Comparison of ENCODE assay signal across 8 mouse cellular contexts in the genomic region with DNA sequence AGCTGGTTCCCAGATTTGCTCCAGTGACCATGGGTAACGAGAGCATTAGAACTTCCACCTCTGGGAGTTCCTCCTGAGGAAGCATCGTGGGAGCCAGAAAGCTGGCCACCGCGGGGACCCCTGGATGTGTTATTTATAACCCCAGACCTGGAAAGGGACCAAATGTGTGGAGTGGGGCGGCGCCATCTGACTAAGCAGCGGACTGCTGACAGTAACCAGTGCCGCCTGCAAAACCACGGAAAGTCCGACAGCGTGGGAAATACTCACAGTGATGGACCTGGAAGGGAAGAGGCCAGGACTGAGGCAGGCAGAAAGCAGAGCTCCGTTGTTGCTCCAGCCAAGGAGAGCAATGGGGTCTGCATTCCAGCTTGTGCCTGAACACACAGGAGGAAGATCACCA. TPM values are rescaled to one million over a fixed set of nuclear protein-coding genes. Genes with fewer than 3 reads are reported as not detected.
DNase-seq lines count a peak whose midpoint lies in the region; ATAC-seq lines count a peak whose summit lies in the region.

A gene (minus strand): TSS at position 389 of the 400 bp plus-strand sequence.

- H3K4me2 ChIP-seq in hindbrain, embryonic 16.5 days (ENCODE audit: low read length): peak within 1 kb of the TSS; percentile 10; the same call in 1 of the 2 replicates
- peak within 1 kb of the TSS; percentile 24; the same call in 1 of the 2 replicates for H3K4me2 ChIP-seq in neural tube, embryonic 12.5 days (replicated peaks)

- H3K36me3 ChIP-seq in hindbrain, embryonic 16.5 days (ENCODE audit: control insufficient read depth, insufficient read depth, low read length): no peaks in the 10 kb centered on the region
- H3K36me3 ChIP-seq in neural tube, embryonic 12.5 days: no peaks in the 10 kb centered on the region

- no peaks in the 10 kb centered on the region for H3K27me3 ChIP-seq in hindbrain, embryonic 16.5 days (replicated peaks; ENCODE audit: control insufficient read depth, insufficient read depth, low read length)
- H3K27me3 ChIP-seq in neural tube, embryonic 12.5 days (replicated peaks): no peaks in the 10 kb centered on the region

- no peak within 1 kb of the TSS for H3K4me3 ChIP-seq in hindbrain, embryonic 16.5 days (ENCODE audit: low read length)
- H3K4me3 ChIP-seq in neural tube, embryonic 12.5 days: no peak within 1 kb of the TSS

- peaks cover 11% of the 10 kb centered on the region for H3K4me1 ChIP-seq in hindbrain, embryonic 16.5 days (ENCODE audit: control insufficient read depth, insufficient read depth, low read depth, low read length)
- H3K4me1 ChIP-seq in neural tube, embryonic 12.5 days: peaks cover 16% of the 10 kb centered on the region

- H3K9ac ChIP-seq in hindbrain, embryonic 16.5 days (ENCODE audit: low read depth, low read length): peak within 1 kb of the TSS; percentile 29
- no peak within 1 kb of the TSS for H3K9ac ChIP-seq in neural tube, embryonic 12.5 days

- no peak for ATAC-seq in hindbrain, embryonic 16.5 days
- ATAC-seq in neural tube, embryonic 12.5 days (ENCODE audit: low FRiP score, low read depth): no peak

- H3K27ac ChIP-seq in hindbrain, embryonic 16.5 days (ENCODE audit: low read depth, low read length): no peak within 1 kb of the TSS
- no peak within 1 kb of the TSS; the same call in 1 of the 2 replicates for H3K27ac ChIP-seq in neural tube, embryonic 12.5 days

- peak; percentile 49 to 56 for DNase-seq in cerebellum, postnatal 14 days
- DNase-seq in cerebellum, adult 11-12 months: no peak
- DNase-seq in adrenal gland, postnatal 25 days: no peak
- peak; percentile 63 for DNase-seq in gastrocnemius, postnatal 25 days
- no peak for DNase-seq in left cerebral cortex, postnatal 36 days (ENCODE audit: low spot score in 2 of 2)
- DNase-seq in spleen, adult 18-20 months: no peak

- WGBS in hindbrain, embryonic 16.5 days: 34% methylated on average over 12 of the region's 12 CpGs
- WGBS in neural tube, embryonic 12.5 days: 49% methylated on average over 12 of the region's 12 CpGs

- H3K9me3 ChIP-seq in hindbrain, embryonic 16.5 days (ENCODE audit: control insufficient read depth, low read length): no peaks in the 10 kb centered on the region
- no peaks in the 10 kb centered on the region for H3K9me3 ChIP-seq in neural tube, embryonic 12.5 days

- intact Hi-C loops in left cerebral cortex, postnatal 36 days (cut with DNase I): no loop called here

RNA-seq across cellular contexts. Expression of the gene that starts here (rescaled TPM):
- total RNA-seq in adrenal gland, postnatal 25 days (2021): 17.7 and 24.8 TPM in 2 replicates
- total RNA-seq in gastrocnemius, postnatal 25 days (2021): 1 to 10 TPM; 7.0 to 9.2 TPM
- 13.3 and 15.1 TPM in 2 replicates for polyA plus RNA-seq in hindbrain, embryonic 16.5 days (2015; fragmentation: Nextera tagmentation; extraction: Ambion mirVana)
- 10 to 100 TPM; 24.5 to 28.5 TPM for total RNA-seq in left cerebral cortex, postnatal 36 days (2021)
- polyA plus RNA-seq in neural tube, embryonic 12.5 days (2016; fragmentation: Nextera tagmentation; extraction: Ambion mirVana): 44.7 and 48.2 TPM in 2 replicates

Comparison
In these comparisons a context has a peak if more than half of its experiments do, and no peak if none do; other contexts are left out.
1. DNase-seq: peak in cerebellum, postnatal 14 days (2 of 2) and gastrocnemius, postnatal 25 days (single experiment); none in cerebellum, adult 11-12 months (single experiment), adrenal gland, postnatal 25 days (single experiment), left cerebral cortex, postnatal 36 days (0 of 2) and spleen, adult 18-20 months (0 of 2).